Mouse (Mus musculus) heart, embryonic 10.5 days (tissue): Measurements from ENCODE around the gene Dennd1a. TPM values are rescaled to one million over a fixed set of nuclear protein-coding genes. Genes with fewer than 3 reads are reported as not detected.
"Not testable (repeated sequence)": the region's sequence is repeated elsewhere in the genome, so short reads cannot be mapped to it uniquely, and the experiment has no call there.

ENCODE experiments used
- DNase-seq: peaks from one replicate; pipeline ENCODE4 v3.0.0-alpha.2; 2017; ENCODE audit warnings: low spot score
- H3K27ac ChIP-seq: fragments of 300-500 bp; sonication (generic); 2 replicates; pipeline ENCODE4 v1.5.1; 2016; ENCODE audit warnings: mild to moderate bottlenecking
- H3K27me3 ChIP-seq: fragments of 300-500 bp; sonication (generic); 2 replicates; pipeline ENCODE4 v1.6.1; 2016; ENCODE audit warnings: mild to moderate bottlenecking; ENCODE audit not compliant: poor library complexity, insufficient read depth, severe bottlenecking
- H3K36me3 ChIP-seq: fragments of 300-500 bp; sonication (generic); 2 replicates; pipeline ENCODE4 v1.6.1; 2016; ENCODE audit warnings: mild to moderate bottlenecking, moderate library complexity
- H3K4me1 ChIP-seq: fragments of 300-500 bp; sonication (generic); 2 replicates; pipeline ENCODE4 v1.6.1; 2016; ENCODE audit warnings: mild to moderate bottlenecking
- H3K4me3 ChIP-seq: fragments of 300-500 bp; sonication (generic); 2 replicates; pipeline ENCODE4 v1.5.1; 2016; ENCODE audit warnings: mild to moderate bottlenecking, moderate library complexity
- H3K9me3 ChIP-seq: fragments of 300-500 bp; sonication (generic); 2 replicates; pipeline ENCODE4 v1.6.1; 2016; ENCODE audit warnings: mild to moderate bottlenecking, moderate library complexity
- WGBS: fragments of 180-500 bp; shearing (Covaris S2); methylation state at CpG from one replicate; pipeline ENCODE4 v1.1.7; 2016; 5-methylcytosine and 5-hydroxymethylcytosine counted together
- polyA plus RNA-seq: library from polyadenylated mRNA; unstranded; fragments of >200 nt; fragmentation: Nextera tagmentation; extraction: Ambion mirVana; gene quantifications from 2 replicates; pipeline ENCODE4 v1.2.1, GENCODE M21; 2016

The Dennd1a gene
- polyA plus RNA-seq, 1 experiment from 2014 or later, result 14.8 TPM

DNA sequence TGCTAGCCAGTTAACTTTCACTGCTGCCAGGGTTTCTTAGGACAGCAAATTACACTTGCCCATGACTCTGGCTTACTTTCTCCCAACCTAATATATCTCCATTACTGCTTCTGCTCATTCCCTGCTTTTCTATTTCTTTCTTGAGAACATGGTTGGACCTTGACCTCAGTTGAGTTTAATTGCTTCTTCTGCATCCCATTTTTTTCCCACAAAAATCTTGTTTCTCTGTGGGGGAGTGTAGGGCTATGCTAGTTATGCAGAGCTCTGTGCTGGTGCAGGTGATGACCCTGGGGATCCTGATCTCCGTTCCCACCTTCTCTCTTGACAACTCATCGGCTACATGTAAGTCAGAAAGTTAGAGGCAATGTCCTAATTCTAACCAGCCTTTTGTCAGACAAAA lies 344.3 kb downstream of the Dennd1a start:
- H3K4me1 ChIP-seq, result no peaks in the 10 kb centered on the region
- H3K9me3 ChIP-seq, result no peaks in the 10 kb centered on the region
- DNase-seq, result no peak
- no peak overlapping the region for H3K27ac ChIP-seq
- 78% methylated on average over 2 of the region's 2 CpGs for WGBS
- no peaks in the 10 kb centered on the region for H3K27me3 ChIP-seq
- no peaks in the 10 kb centered on the region for H3K36me3 ChIP-seq
- no peak overlapping the region for H3K4me3 ChIP-seq

DNA sequence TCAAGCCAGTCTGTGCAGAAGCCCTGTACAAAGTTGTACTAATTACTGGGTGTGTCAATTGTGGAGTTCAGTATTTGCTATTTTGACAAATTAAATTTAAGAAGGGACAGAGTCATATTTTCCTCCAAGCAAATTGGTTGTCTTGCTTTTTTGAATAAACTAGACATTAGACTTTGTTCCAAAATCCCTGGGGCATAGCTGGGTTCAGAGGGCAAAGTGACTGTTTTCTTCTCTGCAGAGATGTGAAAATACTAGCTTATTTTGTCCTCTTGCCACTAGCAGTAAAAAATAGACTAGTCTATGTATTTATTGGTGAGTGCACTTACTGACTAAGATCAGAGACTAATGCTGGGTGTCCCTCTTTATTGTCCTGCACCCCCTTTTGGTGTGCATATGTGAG lies 345.4 kb downstream of the Dennd1a start:
- DNase-seq, result no peak
- no peak overlapping the region for H3K4me3 ChIP-seq
- no peak overlapping the region for H3K27ac ChIP-seq
- no peaks in the 10 kb centered on the region for H3K36me3 ChIP-seq
- no peaks in the 10 kb centered on the region for H3K4me1 ChIP-seq
- no peaks in the 10 kb centered on the region for H3K9me3 ChIP-seq
- H3K27me3 ChIP-seq, result no peaks in the 10 kb centered on the region

DNA sequence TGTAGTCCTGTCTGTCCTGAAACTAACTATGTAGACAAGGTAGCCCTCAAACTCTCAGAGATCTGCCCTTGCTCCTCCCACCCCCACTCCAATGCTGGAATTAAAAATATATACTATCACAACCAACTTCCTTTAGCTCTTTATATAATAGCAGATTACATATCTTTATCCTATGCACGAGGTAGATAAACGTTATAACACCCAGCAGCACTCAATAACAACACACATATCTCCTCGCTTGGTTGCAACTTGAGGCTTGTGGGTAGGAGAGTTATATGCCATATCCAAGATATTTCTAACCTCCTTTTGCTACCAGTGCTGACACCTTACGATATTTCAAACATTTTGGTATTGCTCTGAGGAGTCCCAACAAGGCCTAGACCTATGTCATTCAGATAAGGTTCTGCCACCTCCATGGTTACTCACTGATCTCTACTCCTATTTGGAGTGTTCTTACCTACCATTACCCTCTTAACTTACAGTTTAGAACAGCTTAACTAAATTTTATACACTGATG lies 346.3 kb downstream of the Dennd1a start:
- WGBS, result 86% methylated on average over 4 of the region's 4 CpGs
- H3K36me3 ChIP-seq, result 0 out of 2 replicates have a peak, but pooled peaks cover 7% of the 10 kb centered on the region
- H3K27ac ChIP-seq, result no peak overlapping the region
- no peaks in the 10 kb centered on the region for H3K9me3 ChIP-seq
- H3K4me3 ChIP-seq, result no peak overlapping the region
- H3K27me3 ChIP-seq, result no peaks in the 10 kb centered on the region
- no peak for DNase-seq
- H3K4me1 ChIP-seq, result no peaks in the 10 kb centered on the region

DNA sequence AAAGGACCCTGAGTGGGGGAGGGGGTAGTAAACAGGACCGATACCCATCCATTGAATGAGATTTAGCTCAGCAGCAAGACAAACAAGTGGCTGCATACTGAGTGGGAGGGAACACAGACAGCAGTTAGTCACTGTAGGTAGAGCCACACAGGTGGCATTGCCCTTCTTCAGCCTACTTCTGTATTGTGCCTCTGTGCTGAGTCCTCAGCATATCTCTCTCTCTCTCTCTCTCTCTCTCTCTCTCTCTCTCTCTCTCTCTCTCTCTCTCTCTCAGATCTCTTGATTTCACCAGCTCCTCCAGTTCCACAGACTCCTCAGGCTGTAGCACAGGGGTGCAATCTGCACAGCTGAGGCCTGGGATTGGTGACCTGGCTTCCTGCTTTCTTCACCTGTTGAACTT lies 347.2 kb downstream of the Dennd1a start:
- no peak overlapping the region for H3K27ac ChIP-seq
- H3K9me3 ChIP-seq, result no peaks in the 10 kb centered on the region
- no peaks in the 10 kb centered on the region for H3K4me1 ChIP-seq
- 72% methylated on average over 1 of the region's 1 CpGs for WGBS
- 0 out of 2 replicates have a peak, but pooled peaks cover 7% of the 10 kb centered on the region for H3K36me3 ChIP-seq
- no peak overlapping the region for H3K4me3 ChIP-seq
- no peaks in the 10 kb centered on the region for H3K27me3 ChIP-seq
- no peak for DNase-seq

DNA sequence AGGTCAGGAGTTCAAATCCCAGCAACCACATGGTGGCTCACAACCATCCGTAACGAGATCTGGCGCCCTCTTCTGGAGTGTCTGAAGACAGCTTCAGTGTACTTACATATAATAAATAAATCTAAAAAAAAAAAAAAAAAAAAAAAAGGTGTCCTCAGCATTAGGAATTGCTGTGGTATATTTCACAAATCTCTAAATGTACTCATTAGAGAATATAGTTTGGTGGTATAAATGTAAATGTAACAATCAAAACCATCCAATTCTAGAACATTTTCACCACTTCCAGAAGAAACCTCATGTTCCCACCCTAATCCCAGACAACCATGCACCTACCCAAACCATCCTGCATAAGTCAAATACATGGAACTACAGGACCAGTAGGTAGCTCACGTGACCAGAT lies 350.3 kb downstream of the Dennd1a start:
- not testable (repeated sequence) for DNase-seq, H3K36me3 ChIP-seq, H3K9me3 ChIP-seq, H3K4me1 ChIP-seq, H3K4me3 ChIP-seq, H3K27ac ChIP-seq, H3K27me3 ChIP-seq
- 79% methylated on average over 4 of the region's 4 CpGs for WGBS

DNA sequence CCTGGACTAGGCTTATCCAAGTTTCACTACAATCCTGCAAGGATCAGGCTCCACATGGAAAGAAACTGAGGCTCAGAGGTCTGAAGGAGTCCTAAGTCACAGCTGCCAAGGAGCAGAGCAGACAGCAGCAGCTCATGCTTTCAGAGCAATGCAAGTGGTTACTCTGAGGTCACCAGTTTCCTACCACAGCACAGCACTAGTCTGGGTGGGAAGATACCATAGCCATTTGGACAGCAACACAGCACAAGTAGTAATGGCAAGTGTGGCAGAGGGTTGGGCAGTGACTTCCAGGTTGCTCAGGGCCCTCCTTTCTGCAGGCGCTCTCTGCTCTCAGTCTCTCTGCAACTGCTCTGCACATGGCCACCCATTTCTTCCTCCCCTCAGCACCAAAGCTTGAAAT lies 354.9 kb downstream of the Dennd1a start:
- Histone ChIP-seq H3K27ac (no peak overlapping the region), H3K4me1 (no peaks in the 10 kb centered on the region), H3K36me3 (0 out of 2 replicates have a peak, but pooled peaks cover 7% of the 10 kb centered on the region), H3K27me3 (no peaks in the 10 kb centered on the region; the same call in 1 of the 2 replicates), H3K4me3 (no peak overlapping the region), H3K9me3 (no peaks in the 10 kb centered on the region)
- DNase-seq, result no peak
- WGBS, result 86% methylated on average over 1 of the region's 1 CpGs

DNA sequence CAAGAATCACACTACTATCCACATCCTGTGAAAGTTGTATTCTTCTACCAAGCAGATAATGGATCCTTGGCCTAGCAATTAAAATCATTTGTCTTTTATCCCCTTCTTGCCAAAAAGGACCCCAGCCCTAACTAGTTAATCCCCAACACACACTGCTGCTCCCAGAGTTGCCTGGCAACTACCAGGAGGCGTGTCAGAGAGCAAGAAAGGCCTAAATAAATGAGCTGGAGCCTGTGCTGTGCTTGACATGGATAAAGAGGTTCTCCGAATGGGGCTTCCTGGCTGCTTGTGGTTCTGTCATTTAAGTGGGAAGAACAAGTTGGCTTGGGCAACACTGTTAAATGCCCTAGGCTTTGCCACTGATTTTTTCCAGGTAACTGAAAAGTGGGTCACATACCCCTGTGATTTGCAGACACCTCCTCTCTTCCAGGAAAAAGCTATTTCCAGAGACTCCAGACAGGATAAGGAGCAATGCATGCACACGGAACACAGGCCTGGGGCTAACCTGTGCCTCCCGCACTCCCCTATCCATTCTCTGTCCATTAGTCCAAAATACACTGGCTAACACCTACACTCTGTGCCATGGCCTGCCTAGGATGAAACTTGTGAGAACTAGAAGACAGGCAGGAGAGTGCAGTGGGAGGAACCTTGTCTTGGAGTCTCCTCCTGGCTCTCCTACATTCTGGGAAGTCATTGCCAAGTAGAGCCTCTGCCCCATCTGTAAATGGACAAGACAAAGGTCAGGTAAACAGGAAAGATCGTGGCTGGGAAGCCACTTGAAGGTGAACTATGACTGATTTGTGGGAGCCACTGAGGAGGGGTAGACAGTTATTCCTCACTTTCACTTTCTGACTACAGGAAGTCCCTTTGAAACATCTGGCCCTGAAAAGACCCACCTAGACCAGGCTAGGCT lies 355.9 kb downstream of the Dennd1a start:
- DNase-seq, result no peak
- H3K9me3 ChIP-seq, result no peaks in the 10 kb centered on the region
- 66% methylated on average over 5 of the region's 5 CpGs for WGBS
- no peak overlapping the region for H3K4me3 ChIP-seq
- H3K27me3 ChIP-seq, result no peaks in the 10 kb centered on the region; the same call in 1 of the 2 replicates
- H3K27ac ChIP-seq, result no peak overlapping the region
- 0 out of 2 replicates have a peak, but pooled peaks cover 3% of the 10 kb centered on the region for H3K36me3 ChIP-seq
- H3K4me1 ChIP-seq, result no peaks in the 10 kb centered on the region; the same call in 1 of the 2 replicates

DNA sequence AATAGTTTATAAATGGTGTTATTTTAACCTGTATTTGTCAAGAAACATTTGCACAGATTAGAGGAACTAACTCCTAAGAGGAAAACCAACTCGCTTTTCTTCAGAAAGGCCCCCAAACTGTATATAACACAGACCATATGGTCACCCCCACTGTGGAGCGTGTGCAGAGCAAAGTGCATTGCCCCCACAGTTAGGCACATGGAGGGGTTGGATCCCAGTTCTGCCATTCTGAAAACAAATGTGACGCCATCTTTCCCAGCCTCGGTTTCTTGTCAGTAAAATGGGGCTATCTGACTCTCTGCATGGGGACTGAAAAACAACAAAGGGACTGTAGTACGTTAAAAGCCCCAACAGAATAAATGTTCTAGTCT lies 361.1 kb downstream of the Dennd1a start:
- Histone ChIP-seq H3K36me3 (no peaks in the 10 kb centered on the region), H3K4me1 (peaks cover 3% of the 10 kb centered on the region; the same call in 1 of the 2 replicates), H3K27me3 (peaks cover 5% of the 10 kb centered on the region; the same call in 1 of the 2 replicates), H3K4me3 (no peak overlapping the region), H3K27ac (no peak overlapping the region), H3K9me3 (no peaks in the 10 kb centered on the region)
- 74% methylated on average over 5 of the region's 5 CpGs for WGBS
- peak; percentile 52 for DNase-seq

DNA sequence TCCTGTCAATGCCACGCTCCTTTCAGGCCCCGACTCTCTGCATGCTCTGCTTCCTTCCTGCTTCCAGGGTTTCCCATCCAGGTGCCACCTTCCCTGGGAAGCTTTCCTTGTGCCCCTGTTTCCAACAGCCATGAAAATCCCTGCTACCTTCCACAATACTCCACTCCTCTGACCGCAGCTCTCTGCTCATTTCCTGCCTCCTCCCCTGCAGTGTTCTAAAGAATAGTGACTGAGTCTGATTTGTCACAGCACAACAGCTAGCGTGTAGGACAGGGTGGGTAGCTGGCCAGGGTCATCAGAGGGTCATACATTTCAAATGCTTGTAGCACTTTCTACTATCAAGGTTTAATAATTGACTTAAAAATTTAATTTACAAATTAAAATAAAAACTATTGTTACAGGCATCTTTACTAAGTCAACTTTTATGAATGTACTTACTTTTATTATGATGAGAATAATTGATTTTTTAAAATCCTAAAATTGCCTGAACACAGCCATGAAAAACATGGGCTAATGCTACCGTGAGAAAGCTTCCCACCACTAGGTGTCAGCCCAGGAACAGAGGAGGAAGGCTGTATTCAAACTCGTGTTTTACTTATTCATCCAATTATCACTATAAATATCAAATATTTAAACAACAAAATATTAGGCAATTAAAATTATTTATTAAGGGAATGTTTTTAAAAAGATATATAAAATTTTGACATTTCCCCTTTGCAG lies 361.6 kb downstream of the Dennd1a start:
- Histone ChIP-seq H3K4me3 (no peak overlapping the region), H3K9me3 (no peaks in the 10 kb centered on the region), H3K27ac (no peak overlapping the region), H3K27me3 (peaks cover 5% of the 10 kb centered on the region; the same call in 1 of the 2 replicates), H3K4me1 (peaks cover 3% of the 10 kb centered on the region; the same call in 1 of the 2 replicates), H3K36me3 (no peaks in the 10 kb centered on the region)
- peak; percentile 70 for DNase-seq
- WGBS, result 37% methylated on average over 6 of the region's 6 CpGs

DNA sequence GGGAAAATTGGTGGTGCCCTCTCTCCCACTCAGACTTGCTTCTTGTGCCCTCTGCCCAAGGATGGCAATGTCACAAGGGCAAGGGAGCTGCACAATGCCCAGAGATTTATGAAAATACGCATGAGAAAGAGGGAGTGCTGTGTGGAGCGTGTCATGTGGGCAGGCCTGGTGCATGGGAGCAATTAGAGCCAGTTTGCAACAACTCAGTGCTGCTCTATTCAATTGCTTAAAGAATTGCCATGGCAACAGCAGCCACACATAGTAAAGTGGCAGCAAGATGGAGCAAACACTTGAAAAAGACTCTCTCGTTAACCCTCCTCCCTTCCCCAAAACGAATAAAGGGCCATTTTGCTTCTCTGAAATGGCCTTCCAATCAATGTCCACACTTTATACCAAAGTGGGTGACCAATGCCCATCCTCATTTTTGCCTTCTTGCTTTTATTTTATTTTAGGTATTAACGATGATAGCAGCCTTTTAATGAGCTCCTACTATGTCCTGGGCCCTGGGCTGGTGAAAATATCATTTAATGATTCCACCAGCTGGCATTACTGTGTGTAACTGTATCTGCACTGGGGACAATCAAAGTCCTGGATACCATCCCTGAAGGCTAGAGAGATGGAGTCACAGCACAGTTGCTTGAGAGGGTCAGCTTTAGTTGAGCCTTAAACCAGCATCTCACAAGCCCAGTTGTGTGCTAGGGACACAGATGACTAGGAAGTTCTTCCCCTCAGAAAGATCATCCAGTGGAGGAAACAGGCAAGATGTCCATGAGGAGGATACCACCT lies 378.3 kb downstream of the Dennd1a start:
- H3K27me3 ChIP-seq, result no peaks in the 10 kb centered on the region
- WGBS, result 77% methylated on average over 5 of the region's 5 CpGs
- H3K4me3 ChIP-seq, result no peak overlapping the region
- peaks cover 6% of the 10 kb centered on the region for H3K4me1 ChIP-seq
- H3K27ac ChIP-seq, result no peak overlapping the region
- no peaks in the 10 kb centered on the region for H3K9me3 ChIP-seq
- DNase-seq, result peak; percentile 59
- no peaks in the 10 kb centered on the region; the same call in 1 of the 2 replicates for H3K36me3 ChIP-seq

DNA sequence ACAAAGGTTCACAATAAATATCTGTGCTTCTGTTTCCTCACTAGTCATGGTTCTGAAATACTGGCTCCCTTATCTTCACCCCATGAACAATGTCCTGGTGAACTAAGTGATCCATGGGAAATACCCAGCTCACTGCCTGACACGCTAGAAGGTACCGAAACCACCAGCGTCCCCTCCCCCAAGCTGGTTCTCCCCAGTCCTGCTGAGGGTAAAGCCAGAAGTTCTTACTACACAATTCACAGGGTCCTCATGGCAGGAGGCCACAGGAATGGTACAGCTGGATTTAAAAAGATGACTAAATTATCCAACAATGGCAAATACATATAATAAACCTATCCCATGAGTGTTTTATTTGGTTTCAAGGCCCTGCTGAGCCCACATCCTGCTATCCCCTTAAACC lies 378.9 kb downstream of the Dennd1a start:
- Histone ChIP-seq H3K9me3 (no peaks in the 10 kb centered on the region), H3K4me3 (no peak overlapping the region), H3K27ac (no peak overlapping the region), H3K36me3 (no peaks in the 10 kb centered on the region; the same call in 1 of the 2 replicates), H3K4me1 (peaks cover 6% of the 10 kb centered on the region), H3K27me3 (no peaks in the 10 kb centered on the region)
- 90% methylated on average over 3 of the region's 3 CpGs for WGBS
- peak; percentile 55 for DNase-seq

DNA sequence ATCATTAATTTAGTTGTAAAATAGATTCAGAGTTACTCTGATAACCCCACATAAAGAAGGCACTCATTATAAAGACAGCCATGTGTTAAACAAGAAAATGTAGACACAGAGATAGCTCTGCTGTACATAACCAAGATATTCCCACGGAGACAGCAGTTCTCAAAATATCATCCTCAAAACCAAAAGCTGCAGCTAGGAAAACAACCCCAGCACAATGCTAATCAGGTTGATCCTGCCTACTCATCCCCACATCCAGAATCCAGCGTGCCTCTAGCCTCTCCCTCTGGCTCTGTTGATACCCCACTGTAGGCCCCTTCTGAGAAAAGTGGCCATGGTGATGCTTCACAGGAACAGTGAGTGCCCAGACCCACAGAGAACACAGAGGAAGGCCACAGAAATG lies 380.9 kb downstream of the Dennd1a start:
- no peaks in the 10 kb centered on the region for H3K9me3 ChIP-seq

More for the DNA sequence above, 380.9 kb downstream of the Dennd1a start:
- H3K36me3 ChIP-seq, result no peaks in the 10 kb centered on the region
- DNase-seq, result no peak
- H3K27ac ChIP-seq, result no peak overlapping the region
- H3K27me3 ChIP-seq, result no peaks in the 10 kb centered on the region
- no peak overlapping the region for H3K4me3 ChIP-seq
- peaks cover 6% of the 10 kb centered on the region for H3K4me1 ChIP-seq
- 78% methylated on average over 2 of the region's 2 CpGs for WGBS
